18 mouse cellular contexts compared by ENCODE assay signal in the genomic region with DNA sequence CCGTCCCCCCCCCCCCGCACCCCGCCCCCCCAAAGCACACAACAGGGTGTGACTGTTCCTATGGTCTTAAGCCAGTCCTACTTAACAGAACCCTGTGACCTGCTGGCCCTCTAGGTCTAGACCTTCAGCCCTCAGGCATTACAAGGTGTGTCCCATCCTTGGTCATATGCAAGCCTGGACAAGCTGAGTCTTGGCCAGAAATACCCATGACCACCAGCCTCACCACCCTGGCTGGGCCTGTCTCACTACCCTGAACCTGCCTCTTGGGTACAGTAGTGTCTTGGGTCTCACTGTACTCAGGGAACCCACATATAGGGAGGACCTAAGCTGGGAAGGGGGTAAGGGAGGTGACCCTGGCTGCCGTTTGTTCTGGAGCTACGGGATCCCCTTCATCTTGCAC. TPM values are rescaled to one million over a fixed set of nuclear protein-coding genes. Genes with fewer than 3 reads are reported as not detected.
"Had no signal": no experiment of that assay in that cellular context is flagged by ENCODE, and none has a peak within 500 bp of the region (broad histone marks: within the 10 kb centered on the region; RNA-seq: fewer than 3 reads in every experiment).

No protein-coding gene starts in this region.

- H3K9ac ChIP-seq: kidney, embryonic 15.5 days; liver, embryonic 15.5 days; midbrain, embryonic 15.5 days; neural tube, embryonic 15.5 days had no signal

- H3K27ac ChIP-seq: kidney, embryonic 15.5 days; limb, embryonic 12.5 days; liver, embryonic 15.5 days; macrophage; midbrain, embryonic 15.5 days; neural tube, embryonic 15.5 days had no signal

- H3K4me3 ChIP-seq: kidney, embryonic 15.5 days; limb, embryonic 12.5 days; liver, embryonic 15.5 days; megakaryocyte, embryonic 14.5 days; midbrain, embryonic 15.5 days; neural tube, embryonic 15.5 days had no signal

- H3K36me3 ChIP-seq: kidney, embryonic 15.5 days; liver, embryonic 15.5 days; midbrain, embryonic 15.5 days; neural tube, embryonic 15.5 days had no signal

- H3K9me3 ChIP-seq: kidney, embryonic 15.5 days; limb, embryonic 12.5 days; liver, embryonic 15.5 days; midbrain, embryonic 15.5 days; neural tube, embryonic 15.5 days had no signal

- H3K4me2 ChIP-seq: kidney, embryonic 15.5 days; limb, embryonic 12.5 days; liver, embryonic 11.5 days; liver, embryonic 15.5 days; midbrain, embryonic 15.5 days; neural tube, embryonic 15.5 days had no signal

- ATAC-seq: intestine, embryonic 16.5 days; midbrain, embryonic 15.5 days had no signal

- H3K27me3 ChIP-seq: kidney, embryonic 15.5 days; limb, embryonic 12.5 days; midbrain, embryonic 15.5 days; neural tube, embryonic 15.5 days had no signal

- DNase-seq: kidney, adult 2 months; kidney, postnatal 14 days; layer of hippocampus, postnatal 36 days; lung, adult 2 months; lung, postnatal 10 days; right cerebral cortex, adult 18-20 months; right cerebral cortex, postnatal 25 days; thymus, adult 2 months; thymus, postnatal 25 days had no signal

RNA-seq across cellular contexts. Expression of gene Catip, which starts 23.9 kb away (rescaled TPM):
- polyA plus RNA-seq: liver, embryonic 15.5 days had no signal
